Comparison of ENCODE assay signal across 8 mouse cellular contexts in the genomic region with DNA sequence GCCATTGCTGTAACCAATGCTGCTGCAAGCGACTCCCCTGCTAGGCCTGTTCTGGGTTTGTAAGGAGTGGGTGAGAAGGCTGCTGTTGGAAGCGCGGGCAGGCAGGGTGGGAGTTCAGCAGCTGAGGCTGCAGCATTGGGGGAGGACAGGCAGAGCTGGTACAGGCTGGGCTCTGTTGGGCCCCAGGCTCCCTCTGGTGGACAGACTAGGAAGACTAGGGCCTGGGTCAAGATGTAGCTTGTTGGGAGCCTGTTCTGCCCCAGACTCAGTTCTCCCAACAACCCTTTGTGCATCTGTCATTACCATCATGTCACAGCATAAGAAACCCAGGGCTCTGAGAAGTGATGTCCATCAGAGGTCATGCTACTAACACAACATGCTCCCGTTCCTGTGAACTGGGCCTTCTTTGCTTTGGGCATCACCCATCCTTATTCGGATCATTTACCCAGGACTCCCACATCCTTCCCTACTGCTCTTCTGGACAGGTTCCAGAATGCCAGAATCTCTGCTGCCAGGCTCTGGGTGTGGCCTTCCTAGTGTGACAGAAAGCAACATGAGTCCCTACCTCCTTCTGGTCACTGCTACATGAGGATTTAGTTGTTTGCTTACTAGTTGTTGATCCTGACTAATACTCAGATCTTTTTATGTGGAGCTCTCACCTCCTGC. TPM values are rescaled to one million over a fixed set of nuclear protein-coding genes. Genes with fewer than 3 reads are reported as not detected.
DNase-seq lines count a peak whose midpoint lies in the region; ATAC-seq lines count a peak whose summit lies in the region.

No protein-coding gene starts in this region.

- peak overlapping the region; percentile 10; the same call in 1 of the 2 replicates for H3K4me2 ChIP-seq in forebrain, embryonic 14.5 days (ENCODE audit: low read length)
- H3K4me2 ChIP-seq in lung, embryonic 16.5 days (ENCODE audit: low read depth, low read length), result no peak overlapping the region

- H3K4me3 ChIP-seq in forebrain, embryonic 14.5 days (ENCODE audit: low read depth, low read length), result no peak overlapping the region
- no peak overlapping the region for H3K4me3 ChIP-seq in lung, embryonic 16.5 days (ENCODE audit: low read length)

- peak; percentile 73; the same call in 1 of the 2 replicates for ATAC-seq in forebrain, embryonic 14.5 days
- ATAC-seq in hematopoietic stem cell, adult 5-6 weeks (replicated peaks in 1 of 2; ENCODE audit: insufficient read depth in 1 of 2, low FRiP score in 2 of 2, low TSS enrichment in 1 of 2, low read depth in 1 of 2, poor library complexity in 2 of 2, severe bottlenecking in 2 of 2), result peak; percentile 82; a peak in 3 of 4 replicates
- peak; percentile 66 for ATAC-seq in lung, embryonic 16.5 days (ENCODE audit: low read depth)

- H3K4me1 ChIP-seq in forebrain, embryonic 14.5 days (ENCODE audit: control insufficient read depth, insufficient read depth, low read length), result no peaks in the 10 kb centered on the region
- H3K4me1 ChIP-seq in lung, embryonic 16.5 days (replicated peaks; ENCODE audit: control insufficient read depth, insufficient read depth, low read length), result 0 out of 2 replicates have a peak, but pooled peaks cover 2% of the 10 kb centered on the region

- peak; percentile 41 for DNase-seq in ES-CJ7 (ENCODE audit: low read depth, low spot score)
- DNase-seq in cerebellum, adult 11-12 months, result peak; percentile 79
- DNase-seq in forebrain, embryonic 14.5 days (ENCODE audit: low spot score), result peak; percentile 69
- DNase-seq in layer of hippocampus, adult 8-10 months (ENCODE audit: low spot score in 2 of 2), result peak; percentile 59 to 72
- peak; percentile 54 for DNase-seq in ovary, postnatal 14 days (ENCODE audit: low spot score)
- peak; percentile 37 to 45 for DNase-seq in thymus, postnatal 36 days

- H3K9ac ChIP-seq in forebrain, embryonic 14.5 days (ENCODE audit: low read length), result no peak overlapping the region
- H3K9ac ChIP-seq in lung, embryonic 16.5 days (ENCODE audit: low read length), result no peak overlapping the region

- H3K27ac ChIP-seq in forebrain, embryonic 14.5 days (ENCODE audit: low read depth, low read length), result no peak overlapping the region
- no peak overlapping the region for H3K27ac ChIP-seq in lung, embryonic 16.5 days (ENCODE audit: low read length)

- WGBS in forebrain, embryonic 14.5 days, result 36% methylated on average over 5 of the region's 5 CpGs
- 39% methylated on average over 5 of the region's 5 CpGs for WGBS in lung, embryonic 16.5 days

- H3K9me3 ChIP-seq in forebrain, embryonic 14.5 days (replicated peaks; ENCODE audit: control insufficient read depth, low read length), result no peaks in the 10 kb centered on the region
- no peaks in the 10 kb centered on the region for H3K9me3 ChIP-seq in lung, embryonic 16.5 days (ENCODE audit: control insufficient read depth, low read length)

- H3K36me3 ChIP-seq in forebrain, embryonic 14.5 days (ENCODE audit: control insufficient read depth, insufficient read depth, low read length), result no peaks in the 10 kb centered on the region
- H3K36me3 ChIP-seq in lung, embryonic 16.5 days (ENCODE audit: control insufficient read depth, insufficient read depth, low read length), result no peaks in the 10 kb centered on the region

- H3K27me3 ChIP-seq in forebrain, embryonic 14.5 days (replicated peaks; ENCODE audit: control insufficient read depth, insufficient read depth, low read length), result peaks cover 11% of the 10 kb centered on the region
- peaks cover 42% of the 10 kb centered on the region for H3K27me3 ChIP-seq in lung, embryonic 16.5 days (ENCODE audit: control insufficient read depth, insufficient read depth, low read depth, low read length)

RNA-seq across cellular contexts. Expression of a gene that starts 3.5 kb away (rescaled TPM):
- polyA plus RNA-seq in forebrain, embryonic 14.5 days (2014; fragmentation: Nextera tagmentation; extraction: Ambion mirVana), result 4.6 and 5.5 TPM in 2 replicates
- total RNA-seq in hematopoietic stem cell, adult 5-6 weeks (2017), result 4.5 and 5.4 TPM in 2 replicates
- total RNA-seq in layer of hippocampus, adult 8-10 months (2022), result 100 to 1,000 TPM; 143 to 160 (median 154) TPM
- 3.6 and 3.8 TPM in 2 replicates for polyA plus RNA-seq in lung, embryonic 16.5 days (2015; fragmentation: Nextera tagmentation; extraction: Ambion mirVana)

Comparison
In these comparisons a context has a peak if more than half of its experiments do, and no peak if none do; other contexts are left out.
1. RNA of a gene that starts 3.5 kb away (total RNA-seq): 143 to 160 TPM in layer of hippocampus, adult 8-10 months; 4.5 to 5.4 TPM in hematopoietic stem cell, adult 5-6 weeks; every median in the first group is over 10 times any median in the second.
2. Peak in every context shown above with its lines, with median percentiles within 50 percentile points of each other: DNase-seq and ATAC-seq.